Mouse (Mus musculus) lung, adult 2 months (tissue): ENCODE results near the gene Ranbp9. TPM values are rescaled to one million over a fixed set of nuclear protein-coding genes. Genes with fewer than 3 reads are reported as not detected.

Experiments used
- DNase-seq: peaks from one replicate; pipeline ENCODE4 v3.0.0; 2022
- H3K4me1 ChIP-seq: fragments of 200-500 bp; 2 replicates; pipeline ENCODE4 v1.6.1; 2011; ENCODE audit warnings: low read length; ENCODE audit not compliant: control insufficient read depth, insufficient read depth
- H3K4me3 ChIP-seq: fragments of 200-500 bp; replicated peaks from 2 replicates; pipeline ENCODE3; 2011; ENCODE audit warnings: low read depth, mild to moderate bottlenecking, control low read depth, low read length; ENCODE audit errors: extremely low read depth
- CTCF ChIP-seq: fragments of 200-500 bp; IDR thresholded peaks from 2 replicates; pipeline ENCODE4 v1.5.1; 2011; ENCODE audit warnings: mild to moderate bottlenecking, low read length, control low read depth; ENCODE audit not compliant: insufficient read depth
- POLR2A ChIP-seq: fragments of 200-500 bp; IDR thresholded peaks from 2 replicates; pipeline ENCODE4 v1.6.1; 2011; ENCODE audit warnings: low read depth, mild to moderate bottlenecking, control low read depth, low read length, borderline replicate concordance; ENCODE audit errors: extremely low read depth
- WGBS: fragments of 180-500 bp; shearing (Covaris S2); methylation state at CpG from one replicate; pipeline ENCODE4 v1.1.7; 2018; 5-methylcytosine and 5-hydroxymethylcytosine counted together
- polyA plus RNA-seq: library from polyadenylated mRNA; depleted of rRNA; stranded (reverse); fragments of >200 nt; gene quantifications from 2 replicates; pipeline ENCODE4 v1.2.3, GENCODE M21; 2012; rRNA removed

The Ranbp9 gene
- polyA plus RNA-seq, 1 experiment, result 17.7 TPM

- Histone ChIP-seq H3K4me1 (no peaks in the 10 kb centered on the region), H3K4me3 (no peak overlapping the region)
- 90% methylated on average over 14 of the region's 14 CpGs for WGBS
- no peak for DNase-seq
- TF ChIP-seq POLR2A, result no peak
- TF ChIP-seq CTCF, result no peak
These were observed 124.5 kb downstream of the Ranbp9 start for GRCm38 (mm10) chr13:43356346-43357125.

GRCm38 (mm10) chr13:43354362-43354761 is 126.7 kb downstream of the Ranbp9 start:
- TF ChIP-seq CTCF, result no peak
- TF ChIP-seq POLR2A, result no peak
- DNase-seq, result no peak
- H3K4me1 ChIP-seq, result peaks cover 4% of the 10 kb centered on the region
- 51% methylated on average over 12 of the region's 12 CpGs for WGBS
- no peak overlapping the region for H3K4me3 ChIP-seq

- TF ChIP-seq POLR2A (no peak), CTCF (no peak)
- peaks cover 7% of the 10 kb centered on the region for H3K4me1 ChIP-seq
- no peak for DNase-seq
- WGBS, result 70% methylated on average over 4 of the region's 4 CpGs
- no peak overlapping the region for H3K4me3 ChIP-seq
These were observed 127.7 kb downstream of the Ranbp9 start for GRCm38 (mm10) chr13:43353356-43353755.

Other genes starting within 250 kb of the Ranbp9 start
- 11.7 and 12.9 TPM in 2 replicates for gene Gfod1, start 177.1 kb downstream of the Ranbp9 start, polyA plus RNA-seq
- gene Sirt5, start 115.8 kb downstream of the Ranbp9 start, polyA plus RNA-seq, result 8.4 and 8.9 TPM in 2 replicates
- 45.6 and 65.6 TPM in 2 replicates for gene Nol7, start 82.9 kb downstream of the Ranbp9 start, polyA plus RNA-seq
- gene Mcur1, start 78.9 kb upstream of the Ranbp9 start, polyA plus RNA-seq, result 23.2 and 24.3 TPM in 2 replicates
- gene Rnf182, start 134.4 kb upstream of the Ranbp9 start, polyA plus RNA-seq, result 0.07 TPM in 1 of 2 replicates, not detected in the other